Mouse (Mus musculus) limb, embryonic 11.5 days (tissue): ENCODE results near the gene Tmem132b. TPM values are rescaled to one million over a fixed set of nuclear protein-coding genes. Genes with fewer than 3 reads are reported as not detected.

ENCODE experiments used
- ATAC-seq: fragments of 200-750 bp; cut with Nextera tagmentation; 2 replicates; pipeline ENCODE4 v1.8.0; 2017; ENCODE audit warnings: low read depth; ENCODE audit not compliant: insufficient number of reproducible peaks, low FRiP score, low TSS enrichment
- DNase-seq: peaks from one replicate; pipeline ENCODE4 v3.0.0-alpha.2; 2015; ENCODE audit warnings: low spot score
- H3K27ac ChIP-seq: fragments of 300-500 bp; sonication (generic); replicated peaks from 2 replicates; pipeline ENCODE4 v1.5.1; 2014; ENCODE audit warnings: low read depth, mild to moderate bottlenecking, low read length
- H3K27me3 ChIP-seq: fragments of 300-500 bp; sonication (generic); 2 replicates; pipeline ENCODE4 v1.6.1; 2014; ENCODE audit warnings: mild to moderate bottlenecking, low read length, mixed read lengths; ENCODE audit not compliant: control insufficient read depth, insufficient read depth
- H3K36me3 ChIP-seq: fragments of 300-500 bp; sonication (generic); 2 replicates; pipeline ENCODE4 v1.6.1; 2014; ENCODE audit warnings: mild to moderate bottlenecking, low read length, moderate library complexity, mixed read lengths; ENCODE audit not compliant: control insufficient read depth, insufficient read depth
- H3K4me1 ChIP-seq: fragments of 300-500 bp; sonication (generic); 2 replicates; pipeline ENCODE4 v1.6.1; 2014; ENCODE audit warnings: low read length, mixed read lengths; ENCODE audit not compliant: control insufficient read depth, insufficient read depth
- H3K4me2 ChIP-seq: fragments of 300-500 bp; sonication (generic); 2 replicates; pipeline ENCODE4 v1.6.1; 2014; ENCODE audit warnings: low read depth, mild to moderate bottlenecking, moderate library complexity; ENCODE audit not compliant: severe bottlenecking
- H3K4me3 ChIP-seq: fragments of 300-500 bp; sonication (generic); 2 replicates; pipeline ENCODE4 v1.5.1; 2014; ENCODE audit warnings: low read depth, low read length
- H3K9ac ChIP-seq: fragments of 300-500 bp; sonication (generic); 2 replicates; pipeline ENCODE4 v1.6.1; 2014; ENCODE audit warnings: mild to moderate bottlenecking, low read length
- H3K9me3 ChIP-seq: fragments of 300-500 bp; sonication (generic); 2 replicates; pipeline ENCODE4 v1.6.1; 2016; ENCODE audit warnings: low read length; ENCODE audit not compliant: control insufficient read depth
- WGBS: fragments of 180-500 bp; shearing (Covaris S2); extraction: QIAGEN DNeasy Blood & Tissue Kit; methylation state at CpG from one replicate; pipeline ENCODE4 v1.1.7; 2014; 5-methylcytosine and 5-hydroxymethylcytosine counted together
- polyA plus RNA-seq: library from polyadenylated mRNA; unstranded; fragments of >200 nt; fragmentation: Nextera tagmentation; extraction: Ambion mirVana; gene quantifications from 2 replicates; pipeline ENCODE4 v1.2.1, GENCODE M21; 2014

The Tmem132b gene
- polyA plus RNA-seq, 1 experiment from 2014 or later = 0.08 TPM

DNA sequence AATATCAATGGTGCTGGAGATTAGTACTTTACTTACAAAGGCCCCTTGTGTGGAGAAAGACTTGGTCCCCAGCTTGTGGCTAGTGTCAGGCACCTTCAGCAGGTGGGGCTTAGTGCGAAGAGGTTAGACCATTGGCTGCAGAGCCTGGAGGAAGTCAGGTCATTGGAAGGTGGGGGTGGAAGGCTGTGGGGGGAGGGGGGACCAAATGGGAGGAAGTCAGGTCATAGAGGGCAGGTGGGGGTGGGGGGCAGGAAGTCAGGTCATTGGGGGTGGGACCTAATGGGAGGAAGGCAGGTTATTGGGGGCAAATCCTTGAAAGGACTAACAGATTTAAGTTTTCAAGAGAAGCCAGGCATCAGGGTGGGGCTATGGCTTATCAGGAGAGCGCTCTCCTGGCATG is 44.3 kb downstream of the Tmem132b start:
- no peak overlapping the region for H3K4me2 ChIP-seq
- WGBS = 88% methylated on average over 2 of the region's 2 CpGs

DNA sequence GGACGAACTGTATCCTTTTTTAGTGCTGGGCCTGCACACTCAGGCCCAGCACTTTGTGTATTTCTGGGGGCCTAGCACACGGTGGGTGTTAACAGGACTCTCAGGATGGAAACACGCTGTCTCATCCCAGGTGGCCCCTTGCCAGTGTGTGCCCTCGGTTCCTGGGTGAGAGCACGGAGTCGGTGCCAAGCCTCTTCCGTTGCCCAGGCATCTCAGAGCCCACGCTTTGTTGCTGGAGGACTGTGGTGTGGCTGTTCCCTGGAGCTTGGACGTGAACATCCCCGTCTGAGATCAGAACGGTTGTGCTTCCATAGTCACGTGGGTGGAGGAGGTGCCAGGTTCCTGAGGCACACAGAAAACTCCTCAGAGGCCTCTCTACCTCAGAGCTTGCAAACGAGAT is 47.1 kb downstream of the Tmem132b start:
- DNase-seq = no peak
- Histone ChIP-seq H3K9me3 (no peaks in the 10 kb centered on the region), H3K36me3 (no peaks in the 10 kb centered on the region), H3K27me3 (no peaks in the 10 kb centered on the region), H3K9ac (no peak overlapping the region), H3K4me3 (no peak overlapping the region), H3K4me1 (no peaks in the 10 kb centered on the region), H3K27ac (no peak overlapping the region), H3K4me2 (no peak overlapping the region)
- no peak for ATAC-seq
- WGBS = 85% methylated on average over 13 of the region's 13 CpGs

More for the DNA sequence above, 44.3 kb downstream of the Tmem132b start:
- ATAC-seq = no peak
- Histone ChIP-seq H3K27me3 (no peaks in the 10 kb centered on the region), H3K4me3 (no peak overlapping the region), H3K27ac (no peak overlapping the region), H3K9ac (no peak overlapping the region), H3K9me3 (no peaks in the 10 kb centered on the region), H3K36me3 (no peaks in the 10 kb centered on the region), H3K4me1 (no peaks in the 10 kb centered on the region)
- no peak for DNase-seq

DNA sequence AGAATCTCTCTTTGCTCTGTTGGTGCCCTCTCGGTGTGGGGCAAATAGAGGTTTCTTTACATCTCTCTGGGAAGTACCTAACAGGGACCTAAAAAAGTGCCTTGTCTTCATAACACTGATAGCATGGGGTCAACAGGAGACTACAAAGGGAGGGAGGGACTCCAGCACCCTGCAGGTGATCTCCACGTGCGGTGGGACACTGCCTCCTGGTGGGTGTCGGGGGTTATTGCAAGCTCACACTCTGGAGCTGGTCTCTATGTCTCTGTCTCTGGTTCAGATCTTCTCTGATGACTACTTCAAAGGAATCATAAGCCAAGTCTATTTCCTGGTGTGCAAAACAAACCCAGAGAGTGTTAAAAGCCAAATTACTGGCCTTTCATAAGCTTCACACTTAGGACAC is 47.6 kb downstream of the Tmem132b start:
- Histone ChIP-seq H3K9ac (no peak overlapping the region), H3K36me3 (no peaks in the 10 kb centered on the region), H3K27ac (no peak overlapping the region), H3K9me3 (no peaks in the 10 kb centered on the region), H3K27me3 (no peaks in the 10 kb centered on the region), H3K4me3 (no peak overlapping the region), H3K4me2 (no peak overlapping the region), H3K4me1 (no peaks in the 10 kb centered on the region)
- no peak for DNase-seq
- ATAC-seq = no peak
- WGBS = 52% methylated on average over 4 of the region's 4 CpGs

DNA sequence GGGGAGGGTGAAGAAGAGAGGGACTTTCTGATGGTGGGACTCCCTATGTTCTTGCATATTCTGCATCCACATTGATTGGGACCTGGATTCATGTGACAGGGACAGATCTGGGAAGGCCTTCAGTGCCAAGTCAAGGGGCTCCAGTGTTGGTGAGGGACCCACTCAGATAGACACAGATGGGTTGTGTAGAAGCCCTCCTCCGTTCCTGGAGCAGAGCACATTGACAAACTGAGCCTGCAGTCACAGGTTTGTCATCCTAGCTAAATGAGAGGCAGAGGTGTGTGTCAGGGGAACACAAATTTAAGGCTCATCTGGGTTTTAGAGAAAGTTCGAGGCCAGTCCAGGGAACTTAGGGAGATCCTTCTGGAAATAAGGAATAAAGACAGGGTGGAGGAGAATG is 51.7 kb downstream of the Tmem132b start:
- 74% methylated on average over 2 of the region's 2 CpGs for WGBS
- H3K4me2 ChIP-seq = no peak overlapping the region

DNA sequence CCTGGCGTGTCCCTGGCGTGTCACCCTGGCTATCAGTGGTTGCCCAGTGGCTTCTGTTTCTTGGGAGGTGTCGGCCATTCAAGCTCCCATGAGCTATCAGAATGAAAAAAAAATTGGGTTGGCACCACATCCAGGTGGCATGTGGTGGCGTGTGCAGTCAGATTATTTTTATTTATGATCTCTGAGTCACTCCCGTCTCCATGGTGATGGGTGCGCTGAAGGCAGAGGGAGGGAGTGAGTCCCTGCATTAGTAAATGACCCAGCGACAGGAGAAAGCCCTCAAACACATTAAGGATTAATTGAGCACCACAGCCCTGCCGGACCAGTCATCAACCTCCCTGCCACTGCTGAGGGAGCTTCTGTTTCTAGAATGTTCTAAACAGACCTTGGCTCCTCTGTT is 52.3 kb downstream of the Tmem132b start:
- no peak overlapping the region for H3K9ac ChIP-seq
- ATAC-seq = no peak
- WGBS = 71% methylated on average over 8 of the region's 8 CpGs

More for the DNA sequence above, 51.7 kb downstream of the Tmem132b start:
- Histone ChIP-seq H3K4me3 (no peak overlapping the region), H3K9me3 (no peaks in the 10 kb centered on the region), H3K4me1 (no peaks in the 10 kb centered on the region), H3K36me3 (no peaks in the 10 kb centered on the region), H3K27ac (no peak overlapping the region), H3K9ac (no peak overlapping the region), H3K27me3 (no peaks in the 10 kb centered on the region)
- ATAC-seq = no peak
- no peak for DNase-seq

DNA sequence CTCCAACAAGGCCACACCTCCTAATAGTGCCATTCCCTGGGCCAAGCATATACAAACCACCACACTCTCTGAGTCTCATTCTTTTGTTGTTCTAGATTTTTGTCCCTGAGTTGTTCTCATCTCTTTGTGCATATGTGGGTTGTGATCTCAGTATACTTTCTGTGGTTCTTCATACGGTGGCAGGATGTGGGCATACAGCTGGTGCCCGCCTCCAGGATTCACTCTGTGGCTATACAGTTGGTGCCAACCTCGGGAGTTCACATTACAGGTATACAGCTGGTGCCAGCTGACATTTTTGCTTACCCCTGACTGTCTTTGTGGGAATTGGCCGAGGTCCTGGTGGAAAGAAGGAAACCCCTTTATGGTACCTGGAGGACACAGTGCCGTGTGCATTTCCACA is 53.6 kb downstream of the Tmem132b start:
- Histone ChIP-seq H3K9me3 (no peaks in the 10 kb centered on the region), H3K4me2 (no peak overlapping the region), H3K36me3 (no peaks in the 10 kb centered on the region), H3K27ac (no peak overlapping the region), H3K9ac (no peak overlapping the region), H3K4me3 (no peak overlapping the region), H3K27me3 (no peaks in the 10 kb centered on the region), H3K4me1 (no peaks in the 10 kb centered on the region)
- DNase-seq (no peak), ATAC-seq (no peak)
- WGBS = 86% methylated on average over 5 of the region's 5 CpGs

More for the DNA sequence above, 52.3 kb downstream of the Tmem132b start:
- Histone ChIP-seq H3K27me3 (no peaks in the 10 kb centered on the region), H3K9me3 (no peaks in the 10 kb centered on the region), H3K27ac (no peak overlapping the region), H3K4me2 (no peak overlapping the region), H3K4me1 (no peaks in the 10 kb centered on the region), H3K36me3 (no peaks in the 10 kb centered on the region), H3K4me3 (no peak overlapping the region)
- no peak for DNase-seq

DNA sequence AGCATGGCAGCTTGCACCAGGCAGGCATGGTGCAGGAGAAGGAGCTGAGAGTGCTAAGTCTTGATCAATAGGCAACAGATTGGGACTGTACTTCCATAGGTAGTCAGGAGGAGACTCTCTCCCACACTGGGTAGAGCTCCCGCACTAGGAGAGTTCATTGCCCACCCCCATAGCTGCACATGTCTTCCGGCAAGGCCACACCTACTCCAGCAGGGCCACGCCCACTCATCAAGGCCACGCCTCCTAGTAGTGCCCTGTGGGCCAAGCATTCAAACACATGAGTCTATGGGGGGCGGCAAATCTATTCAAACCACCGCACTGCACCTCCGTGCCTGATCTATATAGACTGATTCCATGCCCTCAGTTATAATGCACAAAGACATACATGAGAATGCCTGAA is 56.6 kb downstream of the Tmem132b start:
- ATAC-seq = no peak
- no peak overlapping the region for H3K27ac ChIP-seq
- WGBS = 64% methylated on average over 7 of the region's 7 CpGs

DNA sequence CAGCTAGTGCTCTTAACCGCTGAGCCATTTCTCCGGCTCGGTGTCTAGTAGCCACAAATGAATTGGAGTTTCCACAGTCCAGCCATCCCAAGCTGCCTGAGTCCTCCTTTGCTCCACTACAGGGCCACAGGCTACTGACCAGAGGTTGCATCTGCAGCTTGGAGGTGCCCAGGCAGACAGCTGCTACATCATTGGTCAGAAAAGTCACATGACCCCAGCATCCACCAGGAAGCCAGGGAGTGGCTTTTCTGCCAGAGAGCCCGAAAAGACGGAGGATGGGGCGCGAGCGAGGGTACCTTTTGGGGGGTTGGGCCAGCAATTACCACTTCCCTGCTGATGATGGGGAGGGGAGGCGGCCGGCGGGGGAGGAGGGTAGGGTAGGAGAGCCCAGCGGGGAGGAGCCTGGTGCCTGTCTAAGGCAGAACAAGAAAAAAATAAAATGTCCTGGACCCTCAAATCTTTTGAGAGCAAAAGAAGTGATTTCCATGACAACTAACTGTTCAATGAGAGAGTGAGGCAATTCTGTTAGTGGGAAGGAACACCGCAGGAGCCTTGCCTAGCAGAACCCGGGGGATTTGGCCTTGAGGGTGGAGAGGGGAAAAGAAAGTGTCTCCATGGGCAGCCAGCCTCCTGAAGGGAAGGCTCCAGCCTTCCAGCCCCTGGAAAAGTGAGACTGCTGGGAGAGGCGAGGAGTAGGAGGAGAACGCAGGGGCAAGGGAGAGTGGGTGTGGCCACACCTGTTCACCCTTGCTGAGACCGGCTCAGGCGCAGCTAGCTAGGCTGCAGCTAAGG is 57.5 kb downstream of the Tmem132b start:
- ATAC-seq (peak; percentile 86; the same call in 1 of the 2 replicates), DNase-seq (peak; percentile 62)
- H3K27me3 ChIP-seq = no peaks in the 10 kb centered on the region
- 7% methylated on average over 18 of the region's 18 CpGs for WGBS
- no peaks in the 10 kb centered on the region for H3K36me3 ChIP-seq
- no peaks in the 10 kb centered on the region for H3K4me1 ChIP-seq
- no peak overlapping the region for H3K27ac ChIP-seq
- H3K4me3 ChIP-seq = peak overlapping the region; percentile 39
- no peaks in the 10 kb centered on the region for H3K9me3 ChIP-seq
- H3K9ac ChIP-seq = peak overlapping the region; percentile 57
- peak overlapping the region; percentile 67 for H3K4me2 ChIP-seq

More for the DNA sequence above, 56.6 kb downstream of the Tmem132b start:
- DNase-seq = no peak
- Histone ChIP-seq H3K27me3 (no peaks in the 10 kb centered on the region), H3K4me1 (no peaks in the 10 kb centered on the region), H3K9ac (no peak overlapping the region), H3K4me3 (no peak overlapping the region), H3K4me2 (no peak overlapping the region), H3K9me3 (no peaks in the 10 kb centered on the region), H3K36me3 (no peaks in the 10 kb centered on the region)

DNA sequence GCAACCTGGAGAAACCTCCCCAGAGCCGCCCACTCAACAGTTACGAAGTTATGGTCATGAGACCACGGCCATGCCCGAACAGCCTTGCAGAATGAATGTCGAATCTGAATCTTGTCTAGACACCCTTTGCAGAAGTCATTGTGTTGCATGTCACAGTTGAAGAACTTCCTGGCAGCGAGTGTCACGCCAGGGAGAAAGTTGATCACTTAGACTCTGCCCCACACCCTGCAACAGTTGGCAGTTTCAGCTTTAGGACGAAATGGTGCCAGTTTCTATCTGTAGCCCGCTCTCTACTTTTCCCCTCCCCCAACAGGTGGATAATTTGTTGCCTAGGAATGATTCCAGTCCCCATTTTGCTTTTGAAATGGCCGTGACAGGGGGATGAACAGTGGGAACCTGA is 66.5 kb downstream of the Tmem132b start:
- Histone ChIP-seq H3K27me3 (no peaks in the 10 kb centered on the region), H3K27ac (no peak overlapping the region), H3K36me3 (no peaks in the 10 kb centered on the region), H3K4me2 (no peak overlapping the region), H3K4me1 (no peaks in the 10 kb centered on the region), H3K9me3 (no peaks in the 10 kb centered on the region), H3K9ac (no peak overlapping the region), H3K4me3 (no peak overlapping the region)
- no peak for ATAC-seq
- DNase-seq = no peak
- WGBS = 85% methylated on average over 10 of the region's 10 CpGs
